Mouse (Mus musculus): ENCODE measurements around the gene Mink1. TPM values are rescaled to one million over a fixed set of nuclear protein-coding genes. Genes with fewer than 3 reads are reported as not detected.

Gene Mink1
- total and polyA plus RNA-seq, 3 experiments, result 33.8 to 230 (median 57.3) TPM

- no peak overlapping the region for H3K9ac ChIP-seq (ENCODE audit: control insufficient read depth, low read depth, low read length, poor library complexity, severe bottlenecking)
- peaks cover 2 to 14% of the 10 kb centered on the region in 2 experiments; a peak in 3 of 4 replicates for H3K4me1 ChIP-seq (ENCODE audit: control insufficient read depth in 1 of 2, insufficient read depth in 2 of 2, low read length in 2 of 2)
- peaks cover 1 to 8% of the 10 kb centered on the region in 2 experiments; a peak in 3 of 4 replicates for H3K36me3 ChIP-seq (ENCODE audit: control insufficient read depth in 1 of 2, insufficient read depth in 2 of 2, low read length in 2 of 2)
- TF ChIP-seq RAD21 (IDR thresholded peaks at IDR 0.05; ENCODE audit: low read depth, low read length) (no peak), NELFE (IDR thresholded peaks at IDR 0.05; ENCODE audit: low read depth, low read length) (no peak), BHLHE40 (IDR thresholded peaks at IDR 0.05; ENCODE audit: borderline replicate concordance, low read depth, low read length) (no peak), GABPA (IDR thresholded peaks at IDR 0.05; ENCODE audit: low read depth, low read length) (no peak)
- peaks cover 26% of the 10 kb centered on the region for H3K79me2 ChIP-seq (ENCODE audit: control insufficient read depth, insufficient read depth, low read length, poor library complexity)
- no peak for DNase-seq (ENCODE audit: low read depth, low spot score)
- H3K27ac ChIP-seq (ENCODE audit: control insufficient read depth, low read depth, low read length), result no peak overlapping the region
- no peaks in the 10 kb centered on the region for H3K9me3 ChIP-seq (replicated peaks; ENCODE audit: insufficient read depth, low read length)
- no peaks in the 10 kb centered on the region for H3K27me3 ChIP-seq (ENCODE audit: control insufficient read depth in 1 of 2, insufficient read depth in 2 of 2, low read length in 2 of 2)
- no peak overlapping the region for H3K4me3 ChIP-seq (ENCODE audit: control insufficient read depth in 1 of 2, insufficient read depth in 1 of 2, low read depth in 2 of 2, low read length in 2 of 2)
Observed at GRCm38 (mm10) chr11:70658521-70658920, 95.8 kb downstream of the Mink1 start.

GRCm38 (mm10) chr11:70658942-70659341, 96.3 kb downstream of the Mink1 start:
- Histone ChIP-seq H3K9me3 (replicated peaks; ENCODE audit: insufficient read depth, low read length) (no peaks in the 10 kb centered on the region), H3K79me2 (ENCODE audit: control insufficient read depth, insufficient read depth, low read length, poor library complexity) (peaks cover 21% of the 10 kb centered on the region), H3K4me3 (ENCODE audit: control insufficient read depth in 1 of 2, insufficient read depth in 1 of 2, low read depth in 2 of 2, low read length in 2 of 2) (no peak overlapping the region), H3K27me3 (ENCODE audit: control insufficient read depth in 1 of 2, insufficient read depth in 2 of 2, low read length in 2 of 2) (no peaks in the 10 kb centered on the region), H3K36me3 (ENCODE audit: control insufficient read depth in 1 of 2, insufficient read depth in 2 of 2, low read length in 2 of 2) (peaks cover 1 to 8% of the 10 kb centered on the region in 2 experiments; a peak in 3 of 4 replicates), H3K27ac (ENCODE audit: control insufficient read depth, low read depth, low read length) (no peak overlapping the region), H3K4me1 (ENCODE audit: control insufficient read depth in 1 of 2, insufficient read depth in 2 of 2, low read length in 2 of 2) (peaks cover 2 to 14% of the 10 kb centered on the region in 2 experiments; a peak in 3 of 4 replicates), H3K9ac (ENCODE audit: control insufficient read depth, low read depth, low read length, poor library complexity, severe bottlenecking) (no peak overlapping the region)
- DNase-seq (ENCODE audit: low read depth, low spot score), result no peak
- TF ChIP-seq NELFE (IDR thresholded peaks at IDR 0.05; ENCODE audit: low read depth, low read length), result no peak
- TF ChIP-seq CHD1 (IDR thresholded peaks at IDR 0.05; ENCODE audit: low read depth, low read length), result no peak
- no peak for TF ChIP-seq POLR2AphosphoS5 (IDR thresholded peaks at IDR 0.05; ENCODE audit: borderline replicate concordance, low read depth, low read length)
- TF ChIP-seq MEF2A (IDR thresholded peaks at IDR 0.05; ENCODE audit: extremely low read depth, insufficient replicate concordance, low read depth, low read length, poor library complexity, severe bottlenecking), result no peak
- TF ChIP-seq USF1 (IDR thresholded peaks at IDR 0.05; ENCODE audit: low read depth, low read length), result no peak
- no peak for TF ChIP-seq UBTF (IDR thresholded peaks at IDR 0.05; ENCODE audit: borderline replicate concordance, insufficient read depth, low read depth, low read length)
- TF ChIP-seq MYB (IDR thresholded peaks at IDR 0.05; ENCODE audit: low read depth, low read length), result no peak
- no peak for TF ChIP-seq JUND (IDR thresholded peaks at IDR 0.05; ENCODE audit: low read depth, low read length)
- no peak for TF ChIP-seq MAX (IDR thresholded peaks at IDR 0.05; ENCODE audit: low read length)
- TF ChIP-seq SMC3 (IDR thresholded peaks at IDR 0.05; ENCODE audit: low read depth, low read length), result no peak
- no peak for TF ChIP-seq KAT2A (conservative IDR thresholded peaks at IDR 0.05; ENCODE audit: low read depth, low read length)
- TF ChIP-seq BHLHE40 (IDR thresholded peaks at IDR 0.05; ENCODE audit: borderline replicate concordance, low read depth, low read length), result no peak
- no peak for TF ChIP-seq TCF12 (IDR thresholded peaks at IDR 0.05; ENCODE audit: low read depth, low read length)

Measured in MEL (cell line).